Mouse (Mus musculus): ENCODE measurements around the gene Smlr1. TPM values are rescaled to one million over a fixed set of nuclear protein-coding genes. Genes with fewer than 3 reads are reported as not detected.
A peak's percentile ranks its signal among the peaks of the same experiment; 100 is the strongest.

The Smlr1 gene
- not detected in 2 replicates for polyA plus RNA-seq (2012; ENCODE audit: insufficient read depth, insufficient read length, missing spikeins)

DNA sequence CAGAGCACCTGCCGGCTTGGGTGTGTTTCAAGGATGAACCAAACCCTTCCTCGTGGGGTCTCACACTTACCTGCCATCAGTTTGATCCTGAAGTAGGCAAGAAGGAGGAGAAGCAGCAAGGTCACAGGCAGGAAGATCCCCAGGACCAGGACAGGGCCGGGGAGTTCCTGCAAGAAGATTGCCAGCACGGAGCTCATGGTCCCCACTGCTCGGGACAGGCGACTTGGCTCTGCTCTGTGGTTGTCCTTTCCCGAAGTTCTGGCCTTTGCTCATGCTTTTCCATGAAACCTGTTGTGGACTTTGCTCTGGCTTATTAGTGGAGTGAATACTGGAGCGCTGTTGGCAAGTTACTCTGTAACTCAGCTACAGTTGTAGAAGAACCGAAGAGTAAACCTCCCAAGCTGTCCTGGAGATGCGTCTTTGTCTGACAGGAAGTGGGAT lies at the start of gene Smlr1:
Gene Smlr1, minus strand, starts transcription at position 377 of the 441 bp plus-strand sequence.
- no peak within 1 kb of the TSS for H3K4me3 ChIP-seq (ENCODE audit: insufficient read depth, low read depth, low read length)
- H3K27ac ChIP-seq (replicated peaks; ENCODE audit: low read depth, low read length) = no peak within 1 kb of the TSS
- no peaks in the 10 kb centered on the region for H3K4me1 ChIP-seq (ENCODE audit: control insufficient read depth, insufficient read depth, insufficient read length, low read length)

DNA sequence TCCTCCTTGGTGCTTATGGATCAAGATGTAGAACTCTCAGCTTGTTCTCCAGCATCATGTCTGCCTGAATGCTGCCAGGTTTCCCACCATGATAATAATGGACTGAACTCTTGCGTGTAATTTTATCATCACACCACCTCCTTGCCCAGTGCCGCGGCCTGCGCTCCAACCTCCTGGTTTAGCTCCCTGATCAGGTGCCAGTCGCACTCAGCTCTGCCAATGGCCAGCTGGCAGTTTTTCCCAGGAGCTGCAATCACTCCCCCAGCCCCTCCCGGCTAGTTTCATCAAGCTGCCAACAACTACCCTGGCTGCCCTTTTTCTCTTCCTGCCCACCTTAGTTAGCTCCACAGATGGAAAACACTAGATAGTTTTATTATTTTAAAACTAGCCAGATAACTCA lies 48.8 kb upstream of the Smlr1 start:
- Histone ChIP-seq H3K4me1 (ENCODE audit: control insufficient read depth, insufficient read depth, insufficient read length, low read length) (no peaks in the 10 kb centered on the region), H3K27ac (replicated peaks; ENCODE audit: low read depth, low read length) (no peak overlapping the region), H3K4me3 (ENCODE audit: insufficient read depth, low read depth, low read length) (no peak overlapping the region)

DNA sequence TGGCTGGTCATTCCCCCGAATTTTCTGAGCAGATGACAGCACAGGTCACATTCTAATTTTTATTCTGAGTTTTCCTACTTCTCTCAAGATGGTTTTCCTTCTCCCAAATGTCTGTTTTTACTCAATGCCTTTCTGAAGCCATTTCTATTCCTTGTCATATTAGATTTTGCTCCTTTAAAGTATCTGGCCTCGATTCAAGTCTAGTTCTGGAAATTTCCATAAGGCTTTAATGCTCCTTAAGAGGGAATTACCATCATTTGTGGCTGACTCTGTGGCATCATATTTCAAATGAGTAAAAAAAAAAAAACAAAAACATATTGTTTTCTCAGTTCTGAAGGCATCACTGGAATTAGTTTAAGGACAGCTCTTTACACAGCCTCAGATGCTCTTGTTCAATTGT lies 44.0 kb upstream of the Smlr1 start:
- Histone ChIP-seq H3K4me3 (ENCODE audit: insufficient read depth, low read depth, low read length) (no peak overlapping the region), H3K4me1 (ENCODE audit: control insufficient read depth, insufficient read depth, insufficient read length, low read length) (no peaks in the 10 kb centered on the region), H3K27ac (replicated peaks; ENCODE audit: low read depth, low read length) (no peak overlapping the region)

DNA sequence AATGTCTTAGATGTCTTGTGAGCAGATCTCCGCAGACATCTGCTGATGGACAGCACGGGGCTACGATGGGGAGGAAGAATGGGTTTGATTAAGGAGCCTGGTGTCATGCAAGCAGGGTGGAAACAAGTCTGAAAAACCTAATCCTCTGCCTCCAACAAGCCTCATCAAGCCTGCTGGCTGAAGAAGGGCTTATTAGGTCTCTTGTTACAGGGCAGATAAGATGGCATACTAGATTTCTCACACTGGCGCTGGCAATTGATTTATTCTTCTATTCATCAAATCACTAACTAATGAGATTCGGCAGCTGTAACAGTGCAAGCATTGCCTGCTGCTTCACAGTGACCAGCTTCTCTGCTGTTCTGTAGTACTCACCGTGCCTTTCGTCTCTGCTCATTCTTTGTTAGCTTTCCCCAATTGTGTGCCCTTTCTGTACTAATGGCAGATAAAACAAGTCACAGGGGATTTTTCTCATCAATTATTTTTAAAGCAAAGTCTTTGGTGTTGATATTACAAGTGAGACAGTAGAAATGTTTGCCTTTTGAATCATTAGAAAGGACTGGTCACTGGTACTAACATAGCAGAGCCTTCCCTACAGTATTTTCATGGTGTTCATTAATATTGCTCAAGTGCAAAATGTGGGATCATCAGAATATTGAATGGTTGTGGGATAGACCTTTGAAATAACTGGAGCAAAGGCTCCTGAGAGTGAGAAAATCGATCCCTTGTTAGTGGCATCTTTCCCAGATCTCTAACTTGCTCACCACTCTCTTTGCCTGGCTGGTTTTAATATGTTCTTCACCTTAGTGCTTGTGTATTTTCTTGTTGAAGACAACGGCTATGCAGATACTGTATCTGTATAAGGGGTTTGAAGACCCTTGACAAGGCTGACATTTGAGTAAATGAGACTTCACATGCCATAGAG lies 35.5 kb upstream of the Smlr1 start:
- H3K4me1 ChIP-seq (ENCODE audit: control insufficient read depth, insufficient read depth, insufficient read length, low read length) = no peaks in the 10 kb centered on the region
- H3K4me3 ChIP-seq (ENCODE audit: insufficient read depth, low read depth, low read length) = no peak overlapping the region
- H3K27ac ChIP-seq (replicated peaks; ENCODE audit: low read depth, low read length) = no peak overlapping the region

DNA sequence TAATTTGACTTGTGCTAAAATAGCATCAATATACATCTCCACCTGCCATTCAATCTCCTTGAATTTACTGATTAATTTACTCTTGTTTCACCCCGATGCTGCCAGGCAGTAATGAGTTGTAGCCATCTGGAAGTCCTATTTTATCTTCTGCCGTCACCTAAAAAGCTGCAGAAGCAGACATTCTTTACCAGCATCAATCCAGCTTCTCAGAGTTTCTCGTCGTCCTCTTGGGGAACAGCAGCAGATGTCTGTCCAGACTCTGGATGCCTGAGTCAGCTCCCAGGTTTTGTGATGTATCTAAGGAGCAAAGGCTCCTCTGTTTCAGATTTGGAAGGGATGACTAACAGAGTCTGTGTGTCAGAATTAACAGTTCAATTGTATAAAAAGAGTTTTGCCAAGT lies 16.9 kb upstream of the Smlr1 start:
- no peak overlapping the region for H3K4me3 ChIP-seq (ENCODE audit: insufficient read depth, low read depth, low read length)
- H3K27ac ChIP-seq (replicated peaks; ENCODE audit: low read depth, low read length) = no peak overlapping the region
- no peaks in the 10 kb centered on the region for H3K4me1 ChIP-seq (ENCODE audit: control insufficient read depth, insufficient read depth, insufficient read length, low read length)

DNA sequence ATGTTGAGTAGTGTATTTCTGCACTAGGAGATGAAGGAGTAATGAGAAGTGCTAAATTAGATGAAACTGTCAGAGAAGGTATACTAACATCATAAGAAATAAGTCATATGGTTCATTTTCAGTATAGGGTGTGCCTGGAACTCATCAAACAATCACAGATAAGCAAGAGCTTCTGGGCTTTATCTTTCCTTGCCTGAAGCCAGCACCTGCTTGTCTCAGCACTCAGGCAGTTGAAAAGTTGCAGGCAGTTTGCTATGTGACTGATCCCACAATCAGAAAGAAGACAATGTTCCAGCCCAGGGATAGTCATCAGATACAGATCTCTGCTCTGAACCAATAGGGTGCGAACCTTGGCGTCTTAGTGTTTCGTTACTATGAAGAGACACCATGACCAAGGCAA lies 5.0 kb upstream of the Smlr1 start:
- H3K27ac ChIP-seq (replicated peaks; ENCODE audit: low read depth, low read length) = no peak overlapping the region
- H3K4me1 ChIP-seq (ENCODE audit: control insufficient read depth, insufficient read depth, insufficient read length, low read length) = no peaks in the 10 kb centered on the region
- H3K4me3 ChIP-seq (ENCODE audit: insufficient read depth, low read depth, low read length) = no peak overlapping the region

DNA sequence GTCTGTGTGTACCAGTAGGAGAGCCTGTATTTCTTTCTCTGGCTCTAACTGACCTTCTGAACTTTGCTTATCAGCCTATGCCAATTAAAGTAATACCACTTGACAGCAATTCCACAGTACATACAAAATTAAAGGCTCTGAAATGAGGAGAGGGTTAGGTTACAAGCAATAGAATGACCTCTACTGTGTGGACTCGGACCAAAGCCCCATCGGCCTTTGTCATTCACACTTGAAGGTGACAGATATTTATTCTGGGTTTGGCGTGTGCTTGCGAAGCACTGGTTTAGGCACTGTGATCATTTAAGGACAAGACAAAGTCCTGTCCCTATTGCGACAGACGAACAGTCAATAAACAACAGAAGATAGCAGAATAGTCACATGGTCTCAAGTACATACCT lies 3.7 kb upstream of the Smlr1 start:
- Histone ChIP-seq H3K27ac (replicated peaks; ENCODE audit: low read depth, low read length) (no peak overlapping the region), H3K4me3 (ENCODE audit: insufficient read depth, low read depth, low read length) (no peak overlapping the region), H3K4me1 (ENCODE audit: control insufficient read depth, insufficient read depth, insufficient read length, low read length) (no peaks in the 10 kb centered on the region)

DNA sequence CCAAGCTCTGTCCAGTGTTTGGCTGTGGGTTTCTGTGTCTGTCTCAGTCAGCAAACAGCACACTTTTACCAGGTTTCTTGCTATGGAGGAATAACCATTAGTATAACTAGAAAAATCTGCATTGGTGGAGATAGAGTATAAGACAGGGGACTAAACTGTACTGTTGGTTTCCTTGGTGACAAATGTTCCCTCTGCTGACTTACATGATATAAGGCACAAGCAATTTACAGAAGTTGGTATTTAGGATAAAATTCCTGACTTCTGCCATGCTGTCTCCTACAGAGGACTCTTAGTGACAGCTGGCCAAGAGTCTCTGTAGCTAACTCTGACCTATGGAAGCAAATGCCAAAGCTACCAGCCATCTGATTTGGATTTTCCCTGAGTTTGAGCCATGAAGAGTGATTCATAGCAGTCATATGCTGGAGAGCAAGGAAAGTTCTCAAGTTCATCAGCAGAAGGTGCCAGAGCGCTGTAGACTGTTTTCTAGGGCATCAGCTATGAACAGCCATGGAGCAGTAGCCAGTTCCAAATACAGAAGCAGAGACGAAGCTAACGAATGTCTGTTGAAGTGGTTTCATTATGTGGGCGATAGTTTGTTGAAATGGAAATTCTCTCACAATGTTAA lies 3.2 kb upstream of the Smlr1 start:
- Histone ChIP-seq H3K4me3 (ENCODE audit: insufficient read depth, low read depth, low read length) (no peak overlapping the region), H3K4me1 (ENCODE audit: control insufficient read depth, insufficient read depth, insufficient read length, low read length) (no peaks in the 10 kb centered on the region), H3K27ac (replicated peaks; ENCODE audit: low read depth, low read length) (no peak overlapping the region)

DNA sequence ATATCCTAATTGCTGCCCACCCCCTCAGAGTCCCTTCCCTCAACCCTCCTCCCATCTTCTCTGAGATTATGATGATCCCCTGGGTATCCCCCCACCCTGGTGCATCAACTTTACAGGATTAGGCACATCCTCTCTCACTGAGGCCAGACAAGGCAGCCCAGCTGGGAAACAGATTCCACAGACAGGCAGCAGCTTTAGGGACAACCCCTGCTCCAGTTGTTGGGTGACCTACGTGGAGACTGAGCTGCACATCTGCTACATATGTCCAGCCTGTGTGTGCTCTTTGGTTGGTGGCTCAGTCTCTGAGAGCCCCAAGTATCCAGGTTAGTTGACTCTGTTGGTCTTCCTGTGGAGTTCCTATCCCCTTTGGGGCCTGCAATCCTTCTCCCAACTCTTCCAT lies 2.7 kb upstream of the Smlr1 start:
- no peaks in the 10 kb centered on the region for H3K4me1 ChIP-seq (ENCODE audit: control insufficient read depth, insufficient read depth, insufficient read length, low read length)
- H3K4me3 ChIP-seq (ENCODE audit: insufficient read depth, low read depth, low read length) = no peak overlapping the region
- no peak overlapping the region for H3K27ac ChIP-seq (replicated peaks; ENCODE audit: low read depth, low read length)

DNA sequence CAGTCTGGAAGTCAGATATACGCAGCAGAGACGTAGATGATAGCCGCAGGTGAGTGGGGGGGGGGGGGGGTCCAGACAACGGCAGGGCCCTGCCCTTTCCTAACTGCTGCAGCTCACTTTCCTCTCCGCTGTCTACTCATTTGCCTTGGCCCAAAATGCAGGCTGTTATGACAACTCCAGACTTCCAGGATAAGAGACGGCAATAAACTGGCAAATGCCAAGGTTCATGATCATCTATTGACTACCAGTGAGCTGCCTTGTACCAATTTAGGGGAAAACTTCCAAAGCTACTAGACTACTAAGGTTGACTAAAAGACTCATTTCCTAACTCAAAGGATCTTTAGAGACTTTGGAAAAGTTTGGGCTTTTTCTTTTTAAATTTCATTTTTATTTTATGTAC lies 554 bp upstream of the Smlr1 start:
- no peak overlapping the region for H3K27ac ChIP-seq (replicated peaks; ENCODE audit: low read depth, low read length)

DNA sequence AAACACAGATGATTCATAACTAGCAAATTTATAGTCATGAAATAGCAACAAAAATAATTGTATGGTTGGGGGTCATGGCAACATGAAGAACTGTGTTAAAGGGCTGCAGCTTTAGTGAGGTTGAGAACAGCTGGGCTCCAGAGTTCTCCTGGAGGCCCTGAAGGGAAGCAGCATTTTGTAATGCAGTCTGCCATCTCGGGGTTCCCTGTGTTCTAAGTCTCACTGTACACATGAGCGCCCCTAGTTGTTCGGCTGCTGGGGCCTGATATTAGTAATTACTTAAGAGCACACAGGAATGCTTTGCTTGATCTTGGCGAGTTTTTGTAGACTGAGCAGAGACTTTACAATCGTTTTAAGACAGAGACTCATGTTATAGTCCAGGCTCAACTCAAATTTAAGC lies 1.6 kb downstream of the Smlr1 start:
- Histone ChIP-seq H3K4me3 (ENCODE audit: insufficient read depth, low read depth, low read length) (no peak overlapping the region), H3K27ac (replicated peaks; ENCODE audit: low read depth, low read length) (no peak overlapping the region), H3K4me1 (ENCODE audit: control insufficient read depth, insufficient read depth, insufficient read length, low read length) (no peaks in the 10 kb centered on the region)

More for the DNA sequence above, 554 bp upstream of the Smlr1 start:
- Histone ChIP-seq H3K4me1 (ENCODE audit: control insufficient read depth, insufficient read depth, insufficient read length, low read length) (no peaks in the 10 kb centered on the region), H3K4me3 (ENCODE audit: insufficient read depth, low read depth, low read length) (no peak overlapping the region)

DNA sequence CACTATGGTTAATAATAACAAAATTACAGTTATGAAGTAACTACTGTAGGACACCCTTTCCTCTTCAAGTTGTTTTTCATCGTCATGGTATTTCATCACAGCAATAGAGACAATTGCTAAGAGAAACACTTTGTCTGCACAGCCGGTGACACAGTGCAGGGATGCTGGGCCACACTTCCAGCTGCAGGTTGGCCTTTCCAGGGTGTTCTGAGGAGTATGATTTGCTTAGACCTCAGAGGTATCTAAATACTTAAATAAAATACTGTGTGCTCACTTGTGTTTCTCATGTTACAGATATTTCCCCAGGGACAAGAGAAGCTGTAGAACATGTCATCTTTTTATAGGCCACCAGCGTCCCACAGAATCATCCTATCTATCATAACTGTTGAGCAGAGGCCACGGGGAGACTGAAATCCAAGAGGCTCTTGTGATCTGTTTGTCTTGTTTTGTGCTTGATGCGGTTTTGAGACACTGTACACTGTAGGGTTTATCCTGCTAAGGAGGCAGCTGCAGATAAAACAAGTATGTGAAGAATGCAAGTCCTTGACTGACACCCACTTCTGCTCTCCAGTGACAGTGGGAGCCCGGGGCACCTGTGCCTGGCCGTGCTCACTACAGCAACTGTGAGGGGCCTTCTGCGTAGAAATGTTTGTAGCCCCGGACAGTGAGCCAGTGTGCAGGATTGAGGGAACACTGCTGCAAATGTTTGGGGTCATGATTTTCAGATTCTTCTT lies 2.4 kb downstream of the Smlr1 start:
- no peaks in the 10 kb centered on the region for H3K4me1 ChIP-seq (ENCODE audit: control insufficient read depth, insufficient read depth, insufficient read length, low read length)
- no peak overlapping the region for H3K27ac ChIP-seq (replicated peaks; ENCODE audit: low read depth, low read length)
- H3K4me3 ChIP-seq (ENCODE audit: insufficient read depth, low read depth, low read length) = no peak overlapping the region

DNA sequence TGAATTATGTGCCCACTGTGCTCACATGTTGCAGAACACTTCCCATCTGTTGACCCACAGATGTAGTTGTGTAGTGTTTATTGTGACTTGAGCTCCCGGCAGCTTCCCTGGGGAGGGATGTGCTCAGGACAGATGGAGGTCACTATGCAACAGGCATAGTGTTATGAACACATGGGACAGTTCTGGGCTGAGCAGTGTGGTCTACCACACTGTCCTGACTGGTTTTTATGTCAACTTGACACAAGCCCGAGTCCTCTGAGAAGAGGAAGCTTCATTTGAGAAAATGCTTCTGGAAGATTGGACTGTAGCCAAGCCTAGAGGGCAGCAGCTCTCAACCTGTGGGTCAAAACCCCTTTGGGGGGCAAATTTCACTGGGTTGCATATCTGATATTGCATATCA lies 3.0 kb downstream of the Smlr1 start:
- Histone ChIP-seq H3K4me1 (ENCODE audit: control insufficient read depth, insufficient read depth, insufficient read length, low read length) (no peaks in the 10 kb centered on the region), H3K4me3 (ENCODE audit: insufficient read depth, low read depth, low read length) (no peak overlapping the region), H3K27ac (replicated peaks; ENCODE audit: low read depth, low read length) (no peak overlapping the region)

DNA sequence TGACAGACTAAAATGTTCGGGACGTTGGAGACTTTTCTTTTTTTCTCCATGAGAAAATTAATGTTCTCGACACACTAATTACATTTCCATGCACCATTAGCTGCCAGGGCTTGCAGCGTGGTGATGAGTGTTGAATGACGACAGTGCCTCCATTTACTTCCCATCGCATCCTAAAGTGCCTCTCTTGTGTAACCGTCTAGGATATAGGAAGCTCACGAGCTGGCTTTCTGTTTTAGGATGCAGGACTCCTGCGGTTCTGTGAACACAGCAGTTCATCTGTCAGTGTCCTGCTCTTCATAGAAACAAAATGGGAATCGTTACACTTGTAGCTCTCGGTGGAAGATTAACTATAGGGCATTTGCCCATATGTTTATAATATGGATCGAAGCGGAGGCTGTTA lies 4.7 kb downstream of the Smlr1 start:
- Histone ChIP-seq H3K4me3 (ENCODE audit: insufficient read depth, low read depth, low read length) (no peak overlapping the region), H3K4me1 (ENCODE audit: control insufficient read depth, insufficient read depth, insufficient read length, low read length) (peaks cover 3% of the 10 kb centered on the region; the same call in 1 of the 2 replicates), H3K27ac (replicated peaks; ENCODE audit: low read depth, low read length) (no peak overlapping the region)

DNA sequence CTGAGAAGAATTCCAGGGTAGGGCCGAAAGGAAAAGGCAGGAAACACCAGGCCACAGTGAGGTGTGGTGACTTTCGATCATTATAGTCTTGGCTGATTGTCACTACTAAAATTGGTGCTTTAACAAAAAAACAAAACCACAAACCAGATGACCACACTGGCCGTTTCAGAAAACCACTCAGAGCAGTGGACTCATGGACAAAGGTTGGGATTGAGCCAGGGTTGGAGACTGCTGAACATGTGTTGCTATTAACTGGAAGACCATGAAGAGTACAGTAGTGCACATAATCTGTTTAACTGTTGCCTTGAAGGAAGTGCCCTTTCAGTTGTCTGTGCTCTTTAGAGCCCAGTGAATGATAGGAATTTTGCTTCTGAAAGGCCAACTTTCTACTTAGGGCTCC lies 8.9 kb downstream of the Smlr1 start:
- H3K4me3 ChIP-seq (ENCODE audit: insufficient read depth, low read depth, low read length) = no peak overlapping the region
- peaks cover 3% of the 10 kb centered on the region; the same call in 1 of the 2 replicates for H3K4me1 ChIP-seq (ENCODE audit: control insufficient read depth, insufficient read depth, insufficient read length, low read length)
- peak overlapping the region; percentile 27; the same call in 1 of the 2 replicates for H3K27ac ChIP-seq (replicated peaks; ENCODE audit: low read depth, low read length)

Data from brown adipose tissue, adult 24 weeks (tissue).